Comparison of ENCODE assay signal across 10 mouse cellular contexts in the genomic region with DNA sequence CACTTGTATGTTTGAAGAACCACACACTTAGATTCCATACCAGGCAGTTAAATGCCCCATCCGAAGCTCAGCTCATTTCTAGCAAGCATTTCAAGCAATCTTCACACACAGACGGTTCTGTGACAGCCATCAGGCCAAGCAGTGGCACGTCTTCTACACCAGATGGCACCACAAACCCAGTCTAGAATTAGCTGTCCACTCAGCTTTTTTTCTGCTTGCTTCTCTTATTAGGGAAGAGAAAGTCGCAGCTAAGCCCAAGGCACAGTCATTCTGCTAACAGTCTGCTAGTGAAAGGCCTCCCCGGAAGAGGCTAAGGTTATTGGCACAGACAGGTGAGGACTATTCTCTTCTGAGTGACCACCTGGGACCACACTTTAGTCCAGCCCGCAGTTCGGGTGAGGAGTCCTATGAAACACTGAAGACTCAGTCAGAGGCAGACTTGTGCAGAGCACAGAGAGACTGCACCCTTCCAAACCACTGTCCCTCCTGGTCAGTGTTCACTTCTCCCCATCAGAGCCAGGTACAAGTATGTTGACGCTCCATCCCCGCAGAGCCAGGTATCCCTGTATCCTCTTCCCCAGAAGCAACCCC. TPM values are rescaled to one million over a fixed set of nuclear protein-coding genes. Genes with fewer than 3 reads are reported as not detected.
A peak's percentile ranks its signal among the peaks of the same experiment; 100 is the strongest.
DNase-seq lines count a peak whose midpoint lies in the region; ATAC-seq and TF ChIP-seq lines count a peak whose summit lies in the region.
"Had no signal": no experiment of that assay in that cellular context is flagged by ENCODE, and none has a peak within 500 bp of the region (broad histone marks: within the 10 kb centered on the region; RNA-seq: fewer than 3 reads in every experiment).

No protein-coding gene starts in this region.

- H3K4me1 ChIP-seq in E14TG2a.4 (replicated peaks; ENCODE audit: low read depth, low read length) = peaks cover 3% of the 10 kb centered on the region; the same call in 1 of the 2 replicates
- H3K4me1 ChIP-seq in forebrain, embryonic 10.5 days = peaks cover 9% of the 10 kb centered on the region
- H3K4me1 ChIP-seq in hindbrain, embryonic 12.5 days = 0 out of 2 replicates have a peak, but pooled peaks cover 3% of the 10 kb centered on the region
- H3K4me1 ChIP-seq in midbrain, embryonic 11.5 days (ENCODE audit: control insufficient read depth, insufficient read depth, low read length) = no peaks in the 10 kb centered on the region
- no peaks in the 10 kb centered on the region for H3K4me1 ChIP-seq in stomach, embryonic 14.5 days (ENCODE audit: control insufficient read depth, insufficient read depth, low read length)
- H3K4me1 ChIP-seq: megakaryocyte, embryonic 14.5 days had no signal

- peak; percentile 50 for ATAC-seq in hindbrain, embryonic 12.5 days (ENCODE audit: low FRiP score)
- peak; percentile 33; the same call in 1 of the 2 replicates for ATAC-seq in midbrain, embryonic 11.5 days (ENCODE audit: low FRiP score)
- peak; percentile 33; the same call in 1 of the 2 replicates for ATAC-seq in stomach, embryonic 14.5 days (ENCODE audit: insufficient number of reproducible peaks, insufficient read depth, low FRiP score, low read depth)

- no peak overlapping the region for H3K4me3 ChIP-seq in E14TG2a.4 (replicated peaks; ENCODE audit: low read length)
- no peak overlapping the region for H3K4me3 ChIP-seq in forebrain, embryonic 10.5 days
- no peak overlapping the region for H3K4me3 ChIP-seq in hindbrain, embryonic 12.5 days
- no peak overlapping the region for H3K4me3 ChIP-seq in midbrain, embryonic 11.5 days (ENCODE audit: low read depth, low read length)
- H3K4me3 ChIP-seq in stomach, embryonic 14.5 days (ENCODE audit: low read depth, low read length) = no peak overlapping the region
- H3K4me3 ChIP-seq: embryonic facial prominence, embryonic 15.5 days; megakaryocyte, embryonic 14.5 days had no signal

- H3K9me3 ChIP-seq in E14TG2a.4 (ENCODE audit: low read length) = peaks cover 7% of the 10 kb centered on the region
- no peaks in the 10 kb centered on the region for H3K9me3 ChIP-seq in forebrain, embryonic 10.5 days
- H3K9me3 ChIP-seq in hindbrain, embryonic 12.5 days (replicated peaks) = no peaks in the 10 kb centered on the region
- H3K9me3 ChIP-seq in midbrain, embryonic 11.5 days (ENCODE audit: control insufficient read depth, low read length) = no peaks in the 10 kb centered on the region
- 0 out of 2 replicates have a peak, but pooled peaks cover 5% of the 10 kb centered on the region for H3K9me3 ChIP-seq in stomach, embryonic 14.5 days (ENCODE audit: control insufficient read depth, low read depth, low read length)
- H3K9me3 ChIP-seq: embryonic facial prominence, embryonic 15.5 days had no signal

- H3K27ac ChIP-seq in forebrain, embryonic 10.5 days = no peak overlapping the region
- H3K27ac ChIP-seq in hindbrain, embryonic 12.5 days = no peak overlapping the region
- no peak overlapping the region for H3K27ac ChIP-seq in midbrain, embryonic 11.5 days (ENCODE audit: low read depth, low read length)
- H3K27ac ChIP-seq in stomach, embryonic 14.5 days (ENCODE audit: low read length) = no peak overlapping the region
- H3K27ac ChIP-seq: embryonic facial prominence, embryonic 15.5 days had no signal

- 0 out of 2 replicates have a peak, but pooled peaks cover 5% of the 10 kb centered on the region for H3K27me3 ChIP-seq in E14TG2a.4 (ENCODE audit: insufficient read depth, low read length)
- 0 out of 2 replicates have a peak, but pooled peaks cover 6% of the 10 kb centered on the region for H3K27me3 ChIP-seq in forebrain, embryonic 10.5 days (ENCODE audit: poor library complexity, severe bottlenecking)
- no peaks in the 10 kb centered on the region for H3K27me3 ChIP-seq in hindbrain, embryonic 12.5 days
- no peaks in the 10 kb centered on the region for H3K27me3 ChIP-seq in midbrain, embryonic 11.5 days (ENCODE audit: control insufficient read depth, insufficient read depth, low read length)
- H3K27me3 ChIP-seq in stomach, embryonic 14.5 days (ENCODE audit: control insufficient read depth, insufficient read depth, low read length) = no peaks in the 10 kb centered on the region
- H3K27me3 ChIP-seq: embryonic facial prominence, embryonic 15.5 days; megakaryocyte, embryonic 14.5 days had no signal

- TF ChIP-seq CTCF in E14TG2a.4 (conservative IDR thresholded peaks at IDR 0.05; ENCODE audit: low read length) = peak; percentile 93

- H3K4me2 ChIP-seq in hindbrain, embryonic 12.5 days (replicated peaks) = no peak overlapping the region
- no peak overlapping the region for H3K4me2 ChIP-seq in midbrain, embryonic 11.5 days
- no peak overlapping the region for H3K4me2 ChIP-seq in stomach, embryonic 14.5 days (replicated peaks; ENCODE audit: low read depth, low read length)
- H3K4me2 ChIP-seq: embryonic facial prominence, embryonic 15.5 days had no signal

- DNase-seq in adrenal gland, adult 2 months = peak; percentile 48
- peak; percentile 35 for DNase-seq in forebrain, embryonic 10.5 days (ENCODE audit: extremely low spot score, low spot score)
- peak; percentile 43 for DNase-seq in left cerebral cortex, adult 11 months (ENCODE audit: low spot score)
- peak; percentile 85 for DNase-seq in midbrain, embryonic 11.5 days (ENCODE audit: low spot score, missing footprints)
- DNase-seq in spleen, postnatal 36 days (ENCODE audit: low spot score in 2 of 2) = no peak

- 62% methylated on average over 9 of the region's 9 CpGs for WGBS in forebrain, embryonic 10.5 days
- WGBS in hindbrain, embryonic 12.5 days = 63% methylated on average over 9 of the region's 9 CpGs
- 59% methylated on average over 9 of the region's 9 CpGs for WGBS in midbrain, embryonic 11.5 days
- WGBS in stomach, embryonic 14.5 days = 57% methylated on average over 9 of the region's 9 CpGs

- H3K9ac ChIP-seq in hindbrain, embryonic 12.5 days = no peak overlapping the region
- H3K9ac ChIP-seq in midbrain, embryonic 11.5 days (ENCODE audit: low read length) = no peak overlapping the region
- no peak overlapping the region for H3K9ac ChIP-seq in stomach, embryonic 14.5 days (replicated peaks; ENCODE audit: low read depth, low read length)
- H3K9ac ChIP-seq: embryonic facial prominence, embryonic 15.5 days had no signal

- H3K36me3 ChIP-seq in E14TG2a.4 (ENCODE audit: insufficient read depth, low read length) = no peaks in the 10 kb centered on the region
- H3K36me3 ChIP-seq in forebrain, embryonic 10.5 days (replicated peaks) = no peaks in the 10 kb centered on the region
- H3K36me3 ChIP-seq in hindbrain, embryonic 12.5 days = no peaks in the 10 kb centered on the region
- no peaks in the 10 kb centered on the region for H3K36me3 ChIP-seq in midbrain, embryonic 11.5 days (ENCODE audit: control insufficient read depth, insufficient read depth, low read length)
- no peaks in the 10 kb centered on the region for H3K36me3 ChIP-seq in stomach, embryonic 14.5 days (ENCODE audit: control insufficient read depth, insufficient read depth, low read length)
- H3K36me3 ChIP-seq: embryonic facial prominence, embryonic 15.5 days had no signal

RNA-seq across cellular contexts. Expression of gene Vangl1, which starts 45.0 kb away (rescaled TPM):
- total RNA-seq in adrenal gland, adult 2 months (2021) = 10 to 100 TPM; 33.2 to 33.4 TPM
- 19.4 and 27.3 TPM in 2 replicates for polyA plus RNA-seq in adrenal gland, adult 2 months (2012; rRNA removed)
- 9.5 and 11.0 TPM in 2 replicates for polyA plus RNA-seq in forebrain, embryonic 10.5 days (2016; fragmentation: Nextera tagmentation; extraction: Ambion mirVana)
- polyA plus RNA-seq in hindbrain, embryonic 12.5 days (2016; fragmentation: Nextera tagmentation; extraction: Ambion mirVana) = 11.1 and 15.2 TPM in 2 replicates
- polyA plus RNA-seq in midbrain, embryonic 11.5 days (2014; fragmentation: Nextera tagmentation; extraction: Ambion mirVana) = 9.3 and 10.2 TPM in 2 replicates
- polyA plus RNA-seq in stomach, embryonic 14.5 days (2014; fragmentation: Nextera tagmentation; extraction: Ambion mirVana) = 29.5 and 30.2 TPM in 2 replicates

Comparison
In these comparisons a context has a peak if more than half of its experiments do, and no peak if none do; other contexts are left out.
1. DNase-seq: peak in adrenal gland, adult 2 months (single experiment), forebrain, embryonic 10.5 days (single experiment), left cerebral cortex, adult 11 months (single experiment) and midbrain, embryonic 11.5 days (single experiment); none in spleen, postnatal 36 days (0 of 2).
2. Peak in every context shown above with its lines, with median percentiles within 50 percentile points of each other: ATAC-seq.